Mouse (Mus musculus) MEL (cell line): Measurements from ENCODE around the gene E130308A19Rik.
A peak's percentile ranks its signal among the peaks of the same experiment; 100 is the strongest.

Source experiments
- CHD2 ChIP-seq: IDR thresholded peaks from 2 replicates; pipeline ENCODE4 v1.6.1; 2011; ENCODE audit warnings: low read length, improper control_type of control experiment
- CTCF ChIP-seq, 3 experiments: IDR thresholded peaks in 2 of 3; conservative IDR thresholded peaks in 1 of 3; 2 replicates each; pipeline ENCODE4 v1.5.1; 2011 to 2012; ENCODE audit warnings: low read length in 3 of 3, low read depth in 2 of 3, mild to moderate bottlenecking in 2 of 3, improper control_type of control experiment in 1 of 3, inconsistent platforms in 1 of 3, mixed read lengths in 1 of 3, moderate library complexity in 1 of 3; ENCODE audit not compliant: control insufficient read depth in 1 of 3, insufficient read depth in 1 of 3, poor library complexity in 1 of 3, severe bottlenecking in 1 of 3
- EP300 ChIP-seq, 2 experiments: IDR thresholded peaks; 2 replicates each; pipeline ENCODE4 v1.6.1; 2011; ENCODE audit warnings: improper control_type of control experiment in 2 of 2, low read length in 2 of 2, low read depth in 1 of 2, mild to moderate bottlenecking in 1 of 2
- ETS1 ChIP-seq: IDR thresholded peaks from 2 replicates; pipeline ENCODE4 v1.6.1; 2012; ENCODE audit warnings: low read depth, mild to moderate bottlenecking, inconsistent platforms, low read length, improper control_type of control experiment, moderate library complexity
- MAFK ChIP-seq: IDR thresholded peaks from 2 replicates; pipeline ENCODE4 v1.6.1; 2011; ENCODE audit warnings: low read depth, mild to moderate bottlenecking, low read length, improper control_type of control experiment, borderline replicate concordance
- MAX ChIP-seq: IDR thresholded peaks from 2 replicates; pipeline ENCODE4 v1.6.1; 2011; ENCODE audit warnings: low read length, improper control_type of control experiment
- MAZ ChIP-seq: IDR thresholded peaks from 2 replicates; pipeline ENCODE4 v1.6.1; 2012; ENCODE audit warnings: low read depth, mild to moderate bottlenecking, inconsistent platforms, low read length, improper control_type of control experiment
- MEF2A ChIP-seq: IDR thresholded peaks from 2 replicates; pipeline ENCODE4 v1.6.1; 2014; ENCODE audit warnings: low read depth, mild to moderate bottlenecking, inconsistent platforms, low read length, improper control_type of control experiment; ENCODE audit not compliant: poor library complexity, insufficient replicate concordance, severe bottlenecking; ENCODE audit errors: extremely low read depth
- POLR2AphosphoS2 ChIP-seq: IDR thresholded peaks from 2 replicates; pipeline ENCODE4 v1.6.1; 2011; ENCODE audit warnings: low read length, improper control_type of control experiment
- SIN3A ChIP-seq: IDR thresholded peaks from 2 replicates; pipeline ENCODE4 v1.6.1; 2012; ENCODE audit warnings: low read length, improper control_type of control experiment, inconsistent platforms
- TAL1 ChIP-seq: IDR thresholded peaks from 2 replicates; pipeline ENCODE4 v1.6.1; 2012; ENCODE audit warnings: mild to moderate bottlenecking, inconsistent platforms, low read length, moderate library complexity, mixed read lengths
- TCF12 ChIP-seq: IDR thresholded peaks from 2 replicates; pipeline ENCODE4 v1.6.1; 2014; ENCODE audit warnings: low read depth, mild to moderate bottlenecking, inconsistent platforms, low read length, improper control_type of control experiment, moderate library complexity
- USF1 ChIP-seq: IDR thresholded peaks from 2 replicates; pipeline ENCODE4 v1.6.1; 2014; ENCODE audit warnings: low read depth, mild to moderate bottlenecking, inconsistent platforms, low read length, improper control_type of control experiment, moderate library complexity
- ZC3H11A ChIP-seq: IDR thresholded peaks from 2 replicates; pipeline ENCODE4 v1.6.1; 2012; ENCODE audit warnings: low read depth, mild to moderate bottlenecking, inconsistent platforms, low read length, improper control_type of control experiment

GRCm38 (mm10) chr4:59805968-59806878 lies 180.2 kb downstream of the E130308A19Rik start:
- no peak for TF ChIP-seq CHD2
- TF ChIP-seq MAX = no peak
- no peak for TF ChIP-seq EP300 (IDR thresholded peaks at IDR 0.05; ENCODE audit: low read depth in 1 of 2, low read length in 2 of 2)
- no peak for TF ChIP-seq MAZ
- TF ChIP-seq TAL1 = no peak
- TF ChIP-seq ETS1 = no peak
- TF ChIP-seq USF1 = peak; percentile 83
- no peak for TF ChIP-seq ZC3H11A
- no peak for TF ChIP-seq CTCF (IDR thresholded peaks at IDR 0.05 in 2 of 3, conservative IDR thresholded peaks at IDR 0.05 in 1 of 3; ENCODE audit: control insufficient read depth in 1 of 3, insufficient read depth in 1 of 3, low read depth in 2 of 3, low read length in 3 of 3, poor library complexity in 1 of 3, severe bottlenecking in 1 of 3)
- no peak for TF ChIP-seq MAFK
- TF ChIP-seq SIN3A = no peak
- no peak for TF ChIP-seq POLR2AphosphoS2
- TF ChIP-seq TCF12 = no peak
- no peak for TF ChIP-seq MEF2A
